Mouse (Mus musculus) liver, adult 2 months (tissue): ENCODE measurements around the gene Hopx.

Experiments used
- CTCF ChIP-seq: fragments of 200-500 bp; IDR thresholded peaks from 2 replicates; pipeline ENCODE4 v1.5.1; 2011; ENCODE audit warnings: low read depth, low read length, control low read depth
- POLR2A ChIP-seq: fragments of 200-500 bp; IDR thresholded peaks from 2 replicates; pipeline ENCODE4 v1.6.1; 2011; ENCODE audit warnings: low read length, control low read depth; ENCODE audit not compliant: insufficient read depth; ENCODE audit errors: extremely low read depth

- TF ChIP-seq POLR2A (no peak), CTCF (no peak)
Observed at GRCm38 (mm10) chr5:77155526-77155925, 40.6 kb upstream of the Hopx start.
